Mouse (Mus musculus) ES-E14 (cell line): Measurements from ENCODE around the gene Anxa11.
"Not testable (repeated sequence)": the region's sequence is repeated elsewhere in the genome, so short reads cannot be mapped to it uniquely, and the experiment has no call there.

Experiments
- CHD2 ChIP-seq: IDR thresholded peaks from 2 replicates; pipeline ENCODE4 v1.6.1; 2014; ENCODE audit warnings: mild to moderate bottlenecking, low read depth, low read length, inconsistent platforms
- HCFC1 ChIP-seq: IDR thresholded peaks from 2 replicates; pipeline ENCODE4 v1.6.1; 2012; ENCODE audit warnings: low read length, inconsistent platforms, borderline replicate concordance; ENCODE audit not compliant: insufficient read depth
- MAFK ChIP-seq: IDR thresholded peaks from 2 replicates; pipeline ENCODE4 v1.6.1; 2014; ENCODE audit warnings: mild to moderate bottlenecking, low read depth, low read length, inconsistent platforms; ENCODE audit not compliant: insufficient read depth

DNA sequence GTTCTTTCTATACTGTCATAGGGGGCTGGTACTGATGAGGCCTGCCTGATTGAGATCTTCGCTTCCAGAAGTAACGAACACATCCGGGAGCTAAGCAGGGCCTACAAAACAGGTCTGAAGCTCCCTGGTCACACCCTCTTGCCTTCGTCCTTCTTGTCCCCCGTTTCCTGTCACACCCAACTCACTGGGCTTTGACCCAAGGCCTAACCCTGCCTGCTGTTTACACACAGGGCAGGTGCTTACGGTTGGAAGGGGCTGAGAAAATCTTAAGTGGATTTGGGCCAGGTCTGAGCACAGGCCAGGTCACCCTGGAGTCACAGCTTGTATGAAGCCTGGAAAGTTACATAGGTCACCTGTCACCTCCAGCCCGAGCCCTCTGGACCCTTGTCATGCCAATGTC lies 34.7 kb downstream of the Anxa11 start:
- not testable (repeated sequence) for TF ChIP-seq CHD2, HCFC1, MAFK
